Mouse (Mus musculus) 416B (cell line): ENCODE data around the gene Cacna1e.

Experiments used
- DNase-seq: peaks from one replicate; pipeline ENCODE4 v3.0.0; 2011; ENCODE audit warnings: low read depth

Gene Cacna1e

DNA sequence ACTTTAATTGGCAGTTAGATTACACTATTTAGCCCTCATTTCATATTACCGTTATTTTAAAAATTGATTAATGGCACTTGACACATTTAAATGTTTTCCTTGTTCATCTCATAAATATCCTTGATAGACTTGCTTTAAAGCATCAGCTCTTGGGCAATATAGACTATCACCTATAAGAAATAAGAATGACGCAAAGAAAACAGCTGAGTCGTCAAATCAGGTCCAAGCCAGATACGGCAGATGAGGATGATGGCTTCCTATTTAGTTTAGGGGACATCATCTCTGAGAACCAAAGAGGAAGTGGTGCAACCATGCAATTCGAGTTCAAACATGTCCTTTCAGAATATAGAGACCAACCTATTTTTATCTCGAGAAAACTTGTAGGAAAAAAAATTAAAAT, 492.3 kb downstream of the Cacna1e start:
- no peak for DNase-seq
